Mouse (Mus musculus): ENCODE measurements around the gene Ikzf1. TPM values are rescaled to one million over a fixed set of nuclear protein-coding genes. Genes with fewer than 3 reads are reported as not detected.

Gene Ikzf1
- polyA plus RNA-seq, 1 experiment: 1.0 TPM

GRCm38 (mm10) chr11:11708154-11708719 is 23.4 kb downstream of the Ikzf1 start:
- no peak overlapping the region for H3ac ChIP-seq (ENCODE audit: control insufficient read depth, insufficient read length, low read depth)
- no peaks in the 10 kb centered on the region for H3K27me3 ChIP-seq (ENCODE audit: control insufficient read depth, insufficient read depth, insufficient read length)
- H3K36me3 ChIP-seq (ENCODE audit: control insufficient read depth, insufficient read depth): no peaks in the 10 kb centered on the region
- TF ChIP-seq USF1 (IDR thresholded peaks at IDR 0.05; ENCODE audit: low read depth) (no peak), MAX (IDR thresholded peaks at IDR 0.05) (no peak), CTCF (IDR thresholded peaks at IDR 0.05; ENCODE audit: control insufficient read depth, insufficient read depth, insufficient read length) (no peak), MYOG (IDR thresholded peaks at IDR 0.05; ENCODE audit: control insufficient read depth, extremely low read depth, insufficient read length) (no peak), MYOD1 (IDR thresholded peaks at IDR 0.05; ENCODE audit: control insufficient read depth, insufficient read length, low read depth) (no peak), CEBPB (IDR thresholded peaks at IDR 0.05; ENCODE audit: low read depth) (no peak), FOSL1 (IDR thresholded peaks at IDR 0.05; ENCODE audit: insufficient read depth, low read length, poor library complexity, severe bottlenecking) (no peak)
- no peak overlapping the region for H3K4me3 ChIP-seq (ENCODE audit: insufficient read depth, poor library complexity, severe bottlenecking)
- no peaks in the 10 kb centered on the region for H3K79me3 ChIP-seq (ENCODE audit: low read depth)
- no peaks in the 10 kb centered on the region for H3K79me2 ChIP-seq (ENCODE audit: control insufficient read depth, insufficient read depth)

- H3K36me3 ChIP-seq (ENCODE audit: control insufficient read depth, insufficient read depth): no peaks in the 10 kb centered on the region
- no peak for TF ChIP-seq USF1 (IDR thresholded peaks at IDR 0.05; ENCODE audit: low read depth)
- TF ChIP-seq MYOD1 (IDR thresholded peaks at IDR 0.05; ENCODE audit: control insufficient read depth, insufficient read length, low read depth): no peak
- no peak for TF ChIP-seq FOSL1 (IDR thresholded peaks at IDR 0.05; ENCODE audit: insufficient read depth, low read length, poor library complexity, severe bottlenecking)
- H3ac ChIP-seq (ENCODE audit: control insufficient read depth, insufficient read length, low read depth): no peak overlapping the region
- H3K79me3 ChIP-seq (ENCODE audit: low read depth): no peaks in the 10 kb centered on the region
- no peaks in the 10 kb centered on the region for H3K79me2 ChIP-seq (ENCODE audit: control insufficient read depth, insufficient read depth)
- no peak overlapping the region for H3K4me3 ChIP-seq (ENCODE audit: insufficient read depth, poor library complexity, severe bottlenecking)
- no peaks in the 10 kb centered on the region for H3K27me3 ChIP-seq (ENCODE audit: control insufficient read depth, insufficient read depth, insufficient read length)
Measured at GRCm38 (mm10) chr11:11709311-11709710, 24.5 kb downstream of the Ikzf1 start.

GRCm38 (mm10) chr11:11710718-11711117 is 25.9 kb downstream of the Ikzf1 start:
- TF ChIP-seq MAX (IDR thresholded peaks at IDR 0.05) (no peak), USF1 (IDR thresholded peaks at IDR 0.05; ENCODE audit: low read depth) (no peak), MYOG (IDR thresholded peaks at IDR 0.05; ENCODE audit: control insufficient read depth, extremely low read depth, insufficient read length) (no peak)
- H3K79me3 ChIP-seq (ENCODE audit: low read depth): no peaks in the 10 kb centered on the region

GRCm38 (mm10) chr11:11711748-11712147 is 26.9 kb downstream of the Ikzf1 start:
- H3K27me3 ChIP-seq (ENCODE audit: control insufficient read depth, insufficient read depth, insufficient read length): no peaks in the 10 kb centered on the region

More at GRCm38 (mm10) chr11:11710718-11711117, 25.9 kb downstream of the Ikzf1 start:
- H3K27me3 ChIP-seq (ENCODE audit: control insufficient read depth, insufficient read depth, insufficient read length): no peaks in the 10 kb centered on the region
- no peak overlapping the region for H3K4me3 ChIP-seq (ENCODE audit: insufficient read depth, poor library complexity, severe bottlenecking)
- H3K79me2 ChIP-seq (ENCODE audit: control insufficient read depth, insufficient read depth): no peaks in the 10 kb centered on the region
- H3ac ChIP-seq (ENCODE audit: control insufficient read depth, insufficient read length, low read depth): no peak overlapping the region
- H3K36me3 ChIP-seq (ENCODE audit: control insufficient read depth, insufficient read depth): no peaks in the 10 kb centered on the region

GRCm38 (mm10) chr11:11714676-11715075 is 29.9 kb downstream of the Ikzf1 start:
- Histone ChIP-seq H3K4me3 (ENCODE audit: insufficient read depth, poor library complexity, severe bottlenecking) (no peak overlapping the region), H3K27me3 (ENCODE audit: control insufficient read depth, insufficient read depth, insufficient read length) (no peaks in the 10 kb centered on the region), H3K79me2 (ENCODE audit: control insufficient read depth, insufficient read depth) (no peaks in the 10 kb centered on the region), H3K79me3 (ENCODE audit: low read depth) (no peaks in the 10 kb centered on the region), H3K36me3 (ENCODE audit: control insufficient read depth, insufficient read depth) (no peaks in the 10 kb centered on the region), H3ac (ENCODE audit: control insufficient read depth, insufficient read length, low read depth) (no peak overlapping the region)
- TF ChIP-seq MYOG (IDR thresholded peaks at IDR 0.05; ENCODE audit: control insufficient read depth, extremely low read depth, insufficient read length): no peak
- no peak for TF ChIP-seq FOSL1 (IDR thresholded peaks at IDR 0.05; ENCODE audit: insufficient read depth, low read length, poor library complexity, severe bottlenecking)
- no peak for TF ChIP-seq MAX (IDR thresholded peaks at IDR 0.05)
- no peak for TF ChIP-seq CTCF (IDR thresholded peaks at IDR 0.05; ENCODE audit: control insufficient read depth, insufficient read depth, insufficient read length)
- no peak for TF ChIP-seq CEBPB (IDR thresholded peaks at IDR 0.05; ENCODE audit: low read depth)
- TF ChIP-seq MYOD1 (IDR thresholded peaks at IDR 0.05; ENCODE audit: control insufficient read depth, insufficient read length, low read depth): no peak
- no peak for TF ChIP-seq USF1 (IDR thresholded peaks at IDR 0.05; ENCODE audit: low read depth)

More at GRCm38 (mm10) chr11:11711748-11712147, 26.9 kb downstream of the Ikzf1 start:
- no peaks in the 10 kb centered on the region for H3K79me3 ChIP-seq (ENCODE audit: low read depth)
- no peak for TF ChIP-seq CTCF (IDR thresholded peaks at IDR 0.05; ENCODE audit: control insufficient read depth, insufficient read depth, insufficient read length)
- no peak for TF ChIP-seq MAX (IDR thresholded peaks at IDR 0.05)
- TF ChIP-seq CEBPB (IDR thresholded peaks at IDR 0.05; ENCODE audit: low read depth): no peak
- no peak for TF ChIP-seq FOSL1 (IDR thresholded peaks at IDR 0.05; ENCODE audit: insufficient read depth, low read length, poor library complexity, severe bottlenecking)
- no peak for TF ChIP-seq MYOD1 (IDR thresholded peaks at IDR 0.05; ENCODE audit: control insufficient read depth, insufficient read length, low read depth)
- TF ChIP-seq USF1 (IDR thresholded peaks at IDR 0.05; ENCODE audit: low read depth): no peak
- no peak for TF ChIP-seq MYOG (IDR thresholded peaks at IDR 0.05; ENCODE audit: control insufficient read depth, extremely low read depth, insufficient read length)
- no peak overlapping the region for H3ac ChIP-seq (ENCODE audit: control insufficient read depth, insufficient read length, low read depth)
- H3K79me2 ChIP-seq (ENCODE audit: control insufficient read depth, insufficient read depth): no peaks in the 10 kb centered on the region
- no peaks in the 10 kb centered on the region for H3K36me3 ChIP-seq (ENCODE audit: control insufficient read depth, insufficient read depth)
- no peak overlapping the region for H3K4me3 ChIP-seq (ENCODE audit: insufficient read depth, poor library complexity, severe bottlenecking)

- Histone ChIP-seq H3ac (ENCODE audit: control insufficient read depth, insufficient read length, low read depth) (no peak overlapping the region), H3K79me2 (ENCODE audit: control insufficient read depth, insufficient read depth) (no peaks in the 10 kb centered on the region), H3K4me3 (ENCODE audit: insufficient read depth, poor library complexity, severe bottlenecking) (no peak overlapping the region), H3K79me3 (ENCODE audit: low read depth) (no peaks in the 10 kb centered on the region), H3K36me3 (ENCODE audit: control insufficient read depth, insufficient read depth) (no peaks in the 10 kb centered on the region), H3K27me3 (ENCODE audit: control insufficient read depth, insufficient read depth, insufficient read length) (no peaks in the 10 kb centered on the region)
- no peak for TF ChIP-seq MYOD1 (IDR thresholded peaks at IDR 0.05; ENCODE audit: control insufficient read depth, insufficient read length, low read depth)
- no peak for TF ChIP-seq MYOG (IDR thresholded peaks at IDR 0.05; ENCODE audit: control insufficient read depth, extremely low read depth, insufficient read length)
- TF ChIP-seq FOSL1 (IDR thresholded peaks at IDR 0.05; ENCODE audit: insufficient read depth, low read length, poor library complexity, severe bottlenecking): no peak
- TF ChIP-seq MAX (IDR thresholded peaks at IDR 0.05): no peak
- no peak for TF ChIP-seq CEBPB (IDR thresholded peaks at IDR 0.05; ENCODE audit: low read depth)
- no peak for TF ChIP-seq CTCF (IDR thresholded peaks at IDR 0.05; ENCODE audit: control insufficient read depth, insufficient read depth, insufficient read length)
Measured at GRCm38 (mm10) chr11:11715963-11716691, 31.3 kb downstream of the Ikzf1 start.

Measured in C2C12 (cell line).